Mouse (Mus musculus) spleen, adult 12 weeks (tissue): ENCODE data around the gene Usp10.

ENCODE experiments used
- DNase-seq: peaks from one replicate; pipeline ENCODE4 v3.0.0; 2022; ENCODE audit warnings: low spot score

The Usp10 gene

DNA sequence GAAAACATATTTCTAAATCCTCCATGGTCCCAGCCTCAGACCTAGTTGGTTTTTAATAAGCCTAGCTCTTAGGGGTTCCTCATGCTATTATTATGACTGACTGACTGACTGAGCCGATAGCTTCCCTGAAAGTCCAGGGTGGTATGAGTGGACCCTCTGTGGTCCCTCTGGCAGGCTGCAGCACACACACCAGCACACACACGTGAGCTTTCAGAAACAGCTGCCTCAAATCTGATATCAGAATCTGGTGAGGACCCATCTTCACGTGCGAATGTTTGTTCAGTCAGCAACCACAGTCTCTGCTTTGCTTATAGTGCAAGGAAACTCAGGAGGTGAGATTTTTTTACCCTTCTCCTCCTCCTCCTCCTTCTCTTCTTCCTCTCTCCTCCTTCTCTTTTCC lies 54.7 kb downstream of the Usp10 start:
- no peak for DNase-seq

GRCm38 (mm10) chr8:119967435-119967834 lies 57.3 kb downstream of the Usp10 start:
- no peak for DNase-seq

GRCm38 (mm10) chr8:119970169-119970568 lies 60.0 kb downstream of the Usp10 start:
- DNase-seq, result no peak

- no peak for DNase-seq
Observed at GRCm38 (mm10) chr8:119972558-119972957, 62.4 kb downstream of the Usp10 start.

DNA sequence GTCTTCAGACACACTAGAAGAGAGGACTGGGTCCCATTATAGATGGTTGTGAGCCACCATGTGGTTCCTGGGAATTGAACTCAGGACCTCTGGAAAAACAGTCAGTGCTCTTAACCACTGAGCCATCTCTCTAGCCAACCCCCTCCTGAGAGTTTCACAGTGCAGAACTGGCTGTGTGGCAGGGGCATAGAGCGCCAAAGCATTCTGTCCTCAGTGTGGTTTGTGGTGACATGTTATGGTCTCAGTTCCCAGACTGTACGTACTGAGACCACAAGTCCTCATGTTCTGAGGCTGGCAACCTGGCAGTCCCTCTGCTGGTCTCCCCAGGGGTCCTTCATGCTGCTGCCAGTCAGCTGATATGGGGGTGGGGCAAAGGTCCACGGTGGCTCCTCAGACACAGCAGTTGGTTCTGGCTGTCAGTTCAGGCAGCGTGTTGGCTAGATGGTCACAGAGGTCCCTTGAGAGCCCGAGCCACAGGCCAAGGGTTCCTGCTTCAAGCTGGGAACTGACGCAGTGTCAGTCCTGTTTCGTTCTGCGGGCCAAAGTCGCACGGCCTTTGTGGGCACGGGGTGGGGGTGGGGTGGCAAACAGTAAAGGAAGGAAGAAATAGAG lies 68.7 kb downstream of the Usp10 start:
- DNase-seq, result no peak

DNA sequence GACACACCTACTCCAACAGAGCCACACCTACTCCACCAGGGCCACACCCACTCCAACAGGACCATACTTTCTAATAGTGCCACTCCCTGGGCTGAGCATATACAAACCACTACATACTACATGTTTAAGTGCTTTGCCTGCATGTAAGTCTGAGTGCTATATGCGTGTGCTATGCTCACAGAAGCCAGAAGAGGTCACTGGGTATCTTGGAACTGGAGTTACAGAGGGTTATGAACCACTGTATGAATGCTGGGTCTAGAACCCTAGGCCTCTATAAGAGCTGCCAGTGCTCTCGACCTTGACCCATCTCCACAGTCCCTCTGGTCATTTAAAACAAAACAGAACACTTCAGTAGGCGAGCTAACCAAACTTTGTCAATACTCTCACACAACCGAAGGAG lies 71.1 kb downstream of the Usp10 start:
- DNase-seq, result no peak

DNA sequence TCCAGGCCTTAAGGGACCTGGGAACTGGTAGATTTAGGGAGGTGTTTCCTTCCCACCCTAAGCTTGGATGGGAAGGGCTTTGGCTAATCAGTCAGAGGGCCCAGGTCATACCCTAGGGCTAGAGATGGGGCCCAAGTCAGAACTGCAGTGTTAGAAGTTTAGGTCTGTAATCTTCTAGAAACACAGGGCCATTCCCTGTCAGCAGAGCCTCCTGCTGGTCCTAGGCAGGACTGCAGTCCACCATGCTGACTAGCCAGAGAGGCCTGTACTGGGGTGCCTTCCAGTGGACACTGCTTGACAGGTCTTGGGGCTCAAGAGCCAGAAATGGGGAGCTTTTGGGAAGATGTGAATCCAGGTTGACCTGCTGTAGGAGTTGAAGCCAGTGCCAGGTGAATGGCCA lies 73.9 kb downstream of the Usp10 start:
- no peak for DNase-seq

DNA sequence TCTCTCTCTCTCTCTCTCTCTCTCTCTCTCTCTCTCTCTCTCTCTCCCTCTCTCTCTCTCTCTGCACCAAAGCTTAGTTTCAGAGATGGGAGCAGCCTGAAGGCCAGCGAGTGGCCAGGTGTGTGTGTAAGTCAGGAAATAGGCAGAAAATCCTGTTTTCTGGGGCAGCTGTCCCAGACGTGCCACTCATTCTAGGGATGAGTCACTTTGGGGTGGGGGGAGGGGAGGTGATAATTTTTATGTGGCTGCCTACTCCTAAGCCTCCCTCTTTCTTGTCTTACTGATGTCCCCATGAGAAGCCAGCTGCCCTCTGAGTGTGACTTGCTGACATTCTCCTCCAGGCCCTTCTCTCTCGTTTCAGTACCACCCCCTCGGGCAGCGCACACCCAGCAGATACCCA lies 76.0 kb downstream of the Usp10 start:
- DNase-seq, result no peak

DNA sequence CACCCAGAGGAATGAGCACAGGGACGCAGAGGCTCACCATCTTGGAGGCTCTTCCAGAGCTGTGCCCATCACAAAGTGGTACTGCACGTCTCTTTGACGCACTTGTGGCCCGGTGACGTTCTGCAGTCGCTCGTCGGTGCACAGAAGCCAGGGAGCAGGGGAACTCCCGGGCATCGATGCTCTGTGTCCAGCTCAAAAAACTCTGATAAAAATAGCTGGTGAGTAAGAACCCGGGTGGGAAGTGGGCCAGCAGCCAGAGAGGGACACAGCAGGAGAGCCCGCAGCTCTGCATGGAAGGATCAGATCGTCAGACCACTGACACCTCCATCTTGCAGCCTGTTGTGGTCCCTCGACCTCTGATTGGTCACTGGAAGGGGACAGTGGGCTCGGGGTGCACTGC lies 77.9 kb downstream of the Usp10 start:
- no peak for DNase-seq

- DNase-seq, result no peak
Observed at GRCm38 (mm10) chr8:119992249-119992648, 82.1 kb downstream of the Usp10 start, which contains the start of gene Crispld2. TSS of gene Crispld2 (plus strand) at chr8:119992438.

DNA sequence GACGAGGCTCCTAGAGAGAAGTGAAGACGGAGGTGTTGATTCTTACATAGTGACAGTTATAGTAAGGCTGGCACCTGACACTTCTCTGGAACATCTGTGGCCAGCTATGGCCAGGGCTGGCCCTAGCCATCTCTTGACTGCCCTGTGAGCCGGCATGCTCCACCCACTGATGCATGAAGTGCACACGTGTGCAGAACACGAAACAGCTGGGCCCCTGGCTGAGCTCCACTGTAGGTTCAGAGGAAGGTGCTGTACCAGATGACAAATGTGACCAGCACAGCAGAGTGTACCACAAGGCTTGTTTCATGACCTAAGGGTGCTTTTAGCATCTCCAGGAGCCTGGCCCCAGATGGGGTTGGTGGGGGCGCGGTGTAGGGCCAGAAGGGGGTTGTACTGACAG lies 84.0 kb downstream of the Usp10 start:
- DNase-seq, result no peak

DNA sequence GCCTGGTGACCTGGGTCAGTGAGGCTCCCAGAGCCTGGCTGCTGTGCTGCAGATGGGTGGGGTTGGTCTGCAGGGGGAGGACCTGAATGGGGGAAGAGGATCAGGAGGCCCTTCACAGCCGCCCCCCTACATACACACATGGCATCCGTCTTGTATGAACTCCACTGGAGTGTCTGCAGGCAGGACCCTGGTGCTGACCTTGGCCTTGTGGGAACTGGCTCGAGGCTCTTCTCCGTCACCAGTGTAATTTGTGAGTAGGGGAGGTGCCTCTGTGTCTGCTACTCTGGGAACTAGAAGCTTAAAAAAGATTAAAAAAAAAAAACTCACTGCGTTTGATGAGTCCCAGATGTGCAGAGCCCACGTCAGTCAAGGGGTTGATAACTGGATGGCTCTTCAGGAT lies 84.4 kb downstream of the Usp10 start:
- DNase-seq, result no peak

DNA sequence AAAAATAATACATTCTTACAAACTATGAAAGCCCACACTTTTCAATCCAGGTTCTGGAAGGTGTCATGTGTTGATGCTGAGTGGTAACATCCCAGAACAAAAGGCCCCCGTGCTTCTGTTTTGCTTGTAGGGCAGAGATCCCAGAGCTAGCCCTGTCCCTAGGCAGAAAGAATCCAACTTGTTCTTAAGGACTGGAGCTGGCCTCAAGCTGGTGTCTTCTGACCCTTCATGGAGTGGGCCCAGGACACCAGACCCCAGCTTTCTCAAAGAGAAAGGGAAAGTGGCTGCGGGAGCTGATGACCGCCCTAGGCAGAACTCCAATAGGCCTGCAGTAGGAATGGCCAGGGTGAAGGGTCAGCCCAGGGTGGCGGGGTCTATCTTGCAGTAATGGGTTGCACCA lies 87.1 kb downstream of the Usp10 start:
- DNase-seq, result no peak

GRCm38 (mm10) chr8:120000461-120000860 lies 90.3 kb downstream of the Usp10 start:
- DNase-seq, result no peak

DNA sequence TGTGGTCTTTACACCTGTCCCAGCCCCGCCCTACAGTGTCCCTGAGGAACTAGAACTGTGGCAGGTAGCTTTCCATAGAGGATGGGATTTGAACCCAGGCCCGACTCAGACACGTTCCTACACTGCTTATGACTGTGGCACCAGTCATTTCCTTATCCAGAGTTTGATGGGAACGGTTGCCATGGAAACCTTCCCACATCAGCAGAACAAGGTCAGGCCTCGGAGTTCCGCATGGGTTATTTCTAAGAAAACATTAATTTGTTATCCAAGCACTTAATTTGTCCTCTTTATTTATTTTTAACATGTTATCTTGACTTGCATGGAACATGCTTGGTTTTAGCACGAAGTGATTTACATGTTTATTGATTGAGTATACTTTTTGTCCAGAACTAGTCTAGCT lies 91.6 kb downstream of the Usp10 start:
- no peak for DNase-seq

DNA sequence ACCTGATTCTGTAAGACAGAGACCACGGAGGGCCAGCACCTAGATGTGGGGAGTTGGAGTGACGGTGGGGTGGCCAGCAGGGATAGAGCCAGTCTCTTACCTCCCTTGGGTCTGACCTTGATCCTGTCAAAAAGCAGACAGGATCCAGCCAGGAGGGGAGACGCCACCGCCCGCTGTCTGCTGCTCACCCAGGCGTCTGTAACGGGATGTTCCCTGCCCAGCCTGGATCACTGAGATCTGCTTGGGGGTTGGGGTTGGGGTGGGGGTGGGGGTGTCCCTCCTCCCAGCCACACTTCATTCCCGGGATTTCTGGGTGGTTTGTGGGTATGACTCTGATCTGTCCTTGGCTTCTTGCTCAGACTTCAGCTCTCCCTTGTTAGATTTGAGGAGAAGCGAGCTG lies 92.2 kb downstream of the Usp10 start:
- DNase-seq, result no peak

- DNase-seq, result no peak
Observed at GRCm38 (mm10) chr8:120004154-120004702, 94.1 kb downstream of the Usp10 start.

GRCm38 (mm10) chr8:120004705-120005381 lies 94.7 kb downstream of the Usp10 start:
- DNase-seq, result no peak

DNA sequence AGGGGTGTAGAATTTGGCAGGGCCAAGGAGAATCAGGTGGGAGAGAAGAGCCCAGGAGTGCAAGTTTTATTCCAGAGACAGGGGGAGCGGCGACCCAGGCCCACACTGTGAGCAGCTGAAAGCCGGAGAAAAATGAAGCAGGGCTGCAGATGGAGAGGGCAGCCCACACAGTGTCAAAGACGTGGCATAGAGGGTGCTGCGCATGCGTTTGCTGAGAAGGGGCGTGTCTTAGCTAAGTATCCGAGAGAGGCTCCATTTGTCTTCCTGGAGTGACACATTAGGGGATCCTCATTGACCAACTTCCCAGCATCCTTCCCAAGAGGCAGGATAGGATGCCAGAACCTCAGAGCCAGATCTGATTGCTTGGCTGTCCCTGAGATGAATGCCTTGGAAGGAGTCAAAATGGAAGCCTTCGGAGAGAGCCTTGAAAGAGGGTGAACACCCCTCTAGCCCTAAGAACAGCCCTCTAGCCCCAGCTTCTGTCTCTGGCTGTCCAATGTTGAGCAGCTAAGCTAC lies 96.5 kb downstream of the Usp10 start:
- no peak for DNase-seq
